Mouse (Mus musculus): ENCODE measurements around the gene Zfp954. TPM values are rescaled to one million over a fixed set of nuclear protein-coding genes. Genes with fewer than 3 reads are reported as not detected.
"Not testable (repeated sequence)": the region's sequence is repeated elsewhere in the genome, so short reads cannot be mapped to it uniquely, and the experiment has no call there.

Gene Zfp954
- 10.0 and 10.8 TPM in 2 replicates for polyA plus RNA-seq (2014; fragmentation: Nextera tagmentation; extraction: Ambion mirVana)

GRCm38 (mm10) chr7:7120921-7121601, at the start of gene Zfp954:
Gene Zfp954, minus strand, starts transcription at chr7:7121488.
- Histone ChIP-seq H3K36me3 (ENCODE audit: control insufficient read depth, insufficient read depth, low read length) (peaks cover 9% of the 10 kb centered on the region; the same call in 1 of the 2 replicates), H3K9ac (ENCODE audit: low read depth, low read length) (peak within 1 kb of the TSS; percentile 64), H3K4me1 (replicated peaks; ENCODE audit: control insufficient read depth, insufficient read depth, low read length) (no peaks in the 10 kb centered on the region; the same call in 1 of the 2 replicates), H3K9me3 (ENCODE audit: control insufficient read depth, low read length) (no peaks in the 10 kb centered on the region), H3K4me2 (peak within 1 kb of the TSS; percentile 65), H3K27me3 (replicated peaks; ENCODE audit: control insufficient read depth, insufficient read depth, low read length) (no peaks in the 10 kb centered on the region), H3K27ac (ENCODE audit: low read depth, low read length) (no peak within 1 kb of the TSS), H3K4me3 (ENCODE audit: low read depth, low read length) (peak within 1 kb of the TSS; percentile 66)
- under 1% methylated on average over 30 of the region's 30 CpGs for WGBS
- ATAC-seq (replicated peaks; ENCODE audit: low FRiP score) (peak; percentile 93), DNase-seq (ENCODE audit: low spot score) (peak; percentile 71)

GRCm38 (mm10) chr7:7145991-7146608, 24.8 kb upstream of the Zfp954 start:
- Histone ChIP-seq H3K4me2 (no peak overlapping the region), H3K36me3 (ENCODE audit: control insufficient read depth, insufficient read depth, low read length) (no peaks in the 10 kb centered on the region), H3K4me1 (replicated peaks; ENCODE audit: control insufficient read depth, insufficient read depth, low read length) (no peaks in the 10 kb centered on the region), H3K4me3 (ENCODE audit: low read depth, low read length) (no peak overlapping the region), H3K9me3 (ENCODE audit: control insufficient read depth, low read length) (no peaks in the 10 kb centered on the region), H3K27me3 (replicated peaks; ENCODE audit: control insufficient read depth, insufficient read depth, low read length) (no peaks in the 10 kb centered on the region), H3K27ac (ENCODE audit: low read depth, low read length) (no peak overlapping the region), H3K9ac (ENCODE audit: low read depth, low read length) (no peak overlapping the region)
- 85% methylated on average over 15 of the region's 15 CpGs for WGBS
- ATAC-seq (replicated peaks; ENCODE audit: low FRiP score) (no peak), DNase-seq (ENCODE audit: low spot score) (no peak)

DNA sequence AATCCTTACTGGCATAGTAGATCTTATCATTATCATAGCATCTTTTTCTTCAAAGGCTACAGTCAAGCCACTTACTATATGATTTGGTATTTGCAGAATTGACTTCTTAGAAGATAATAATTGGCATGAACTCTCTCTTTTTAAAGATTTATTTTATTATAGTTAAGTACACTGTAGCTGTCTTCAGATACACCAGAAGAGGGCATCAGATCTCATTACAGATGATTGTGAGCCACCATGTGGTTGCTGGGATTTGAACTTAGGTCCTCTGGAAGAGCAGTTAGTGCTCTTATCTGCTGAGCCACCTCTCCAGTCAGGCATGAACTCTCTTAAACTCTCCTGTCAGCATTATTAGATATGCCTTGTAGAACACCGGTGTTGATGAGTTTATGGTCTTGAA, 22.9 kb upstream of the Zfp954 start:
- 91% methylated on average over 1 of the region's 1 CpGs for WGBS
- ATAC-seq (replicated peaks; ENCODE audit: low FRiP score) = no peak
- Histone ChIP-seq H3K27ac (ENCODE audit: low read depth, low read length) (no peak overlapping the region), H3K9me3 (ENCODE audit: control insufficient read depth, low read length) (no peaks in the 10 kb centered on the region), H3K36me3 (ENCODE audit: control insufficient read depth, insufficient read depth, low read length) (no peaks in the 10 kb centered on the region), H3K27me3 (replicated peaks; ENCODE audit: control insufficient read depth, insufficient read depth, low read length) (no peaks in the 10 kb centered on the region), H3K4me3 (ENCODE audit: low read depth, low read length) (no peak overlapping the region), H3K4me1 (replicated peaks; ENCODE audit: control insufficient read depth, insufficient read depth, low read length) (no peaks in the 10 kb centered on the region), H3K9ac (ENCODE audit: low read depth, low read length) (no peak overlapping the region), H3K4me2 (no peak overlapping the region)
- DNase-seq (ENCODE audit: low spot score) = no peak

DNA sequence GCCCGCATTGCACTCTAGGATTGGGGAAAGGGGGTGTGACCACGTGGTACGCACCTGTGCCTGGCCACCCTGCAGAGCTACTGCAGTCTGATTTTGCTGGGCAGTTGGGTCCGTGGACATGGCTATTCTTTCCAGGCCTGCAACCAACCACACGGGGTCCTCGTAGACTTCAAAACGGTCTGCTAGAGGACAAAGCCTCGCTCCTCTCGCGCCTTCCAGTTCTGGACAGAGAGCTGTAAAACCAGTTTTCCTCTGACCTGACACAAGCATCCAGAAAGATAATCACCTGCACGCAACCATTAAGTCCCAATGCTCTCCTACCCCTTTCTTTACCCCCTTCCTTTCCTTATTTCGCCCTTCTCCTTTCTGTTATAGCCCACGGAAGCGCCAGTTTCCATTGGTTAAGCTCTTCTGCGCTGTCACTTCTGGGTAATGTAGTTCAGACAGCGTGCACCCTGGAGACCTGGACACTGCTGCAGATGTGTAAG, 15.1 kb upstream of the Zfp954 start, which contains the start of gene Zfp773:
TSS of gene Zfp773 (minus strand) at position 377 of the 488 bp plus-strand sequence.
- WGBS = 8% methylated on average over 16 of the region's 16 CpGs
- H3K9ac ChIP-seq (ENCODE audit: low read depth, low read length) = peak within 1 kb of the TSS; percentile 51
- ATAC-seq (replicated peaks; ENCODE audit: low FRiP score) = peak; percentile 91

GRCm38 (mm10) chr7:7132751-7133150, 11.5 kb upstream of the Zfp954 start:
- WGBS = 70% methylated on average over 8 of the region's 8 CpGs

More for the DNA sequence above, 15.1 kb upstream of the Zfp954 start, which contains the start of gene Zfp773:
- Histone ChIP-seq H3K27me3 (replicated peaks; ENCODE audit: control insufficient read depth, insufficient read depth, low read length) (no peaks in the 10 kb centered on the region), H3K4me3 (ENCODE audit: low read depth, low read length) (peak within 1 kb of the TSS; percentile 52), H3K4me1 (replicated peaks; ENCODE audit: control insufficient read depth, insufficient read depth, low read length) (0 out of 2 replicates have a peak, but pooled peaks cover 3% of the 10 kb centered on the region), H3K9me3 (ENCODE audit: control insufficient read depth, low read length) (no peaks in the 10 kb centered on the region), H3K36me3 (ENCODE audit: control insufficient read depth, insufficient read depth, low read length) (no peaks in the 10 kb centered on the region), H3K27ac (ENCODE audit: low read depth, low read length) (no peak within 1 kb of the TSS), H3K4me2 (peak within 1 kb of the TSS; percentile 59)
- peak; percentile 67 for DNase-seq (ENCODE audit: low spot score)

GRCm38 (mm10) chr7:7130491-7131124, 9.3 kb upstream of the Zfp954 start:
- H3K36me3 ChIP-seq (ENCODE audit: control insufficient read depth, insufficient read depth, low read length); DNase-seq (ENCODE audit: low spot score); H3K27me3 ChIP-seq (replicated peaks; ENCODE audit: control insufficient read depth, insufficient read depth, low read length); H3K27ac ChIP-seq (ENCODE audit: low read depth, low read length); H3K4me1 ChIP-seq (replicated peaks; ENCODE audit: control insufficient read depth, insufficient read depth, low read length); H3K9ac ChIP-seq (ENCODE audit: low read depth, low read length); H3K4me2 ChIP-seq; H3K4me3 ChIP-seq (ENCODE audit: low read depth, low read length); ATAC-seq (replicated peaks; ENCODE audit: low FRiP score); H3K9me3 ChIP-seq (ENCODE audit: control insufficient read depth, low read length): not testable (repeated sequence)
- WGBS = 86% methylated on average over 14 of the region's 15 CpGs

More at GRCm38 (mm10) chr7:7132751-7133150, 11.5 kb upstream of the Zfp954 start:
- ATAC-seq (replicated peaks; ENCODE audit: low FRiP score) (no peak), DNase-seq (ENCODE audit: low spot score) (no peak)
- Histone ChIP-seq H3K9me3 (ENCODE audit: control insufficient read depth, low read length) (no peaks in the 10 kb centered on the region), H3K9ac (ENCODE audit: low read depth, low read length) (no peak overlapping the region), H3K4me1 (replicated peaks; ENCODE audit: control insufficient read depth, insufficient read depth, low read length) (0 out of 2 replicates have a peak, but pooled peaks cover 3% of the 10 kb centered on the region), H3K27me3 (replicated peaks; ENCODE audit: control insufficient read depth, insufficient read depth, low read length) (no peaks in the 10 kb centered on the region), H3K27ac (ENCODE audit: low read depth, low read length) (no peak overlapping the region), H3K4me3 (ENCODE audit: low read depth, low read length) (no peak overlapping the region), H3K36me3 (ENCODE audit: control insufficient read depth, insufficient read depth, low read length) (no peaks in the 10 kb centered on the region), H3K4me2 (no peak overlapping the region)

DNA sequence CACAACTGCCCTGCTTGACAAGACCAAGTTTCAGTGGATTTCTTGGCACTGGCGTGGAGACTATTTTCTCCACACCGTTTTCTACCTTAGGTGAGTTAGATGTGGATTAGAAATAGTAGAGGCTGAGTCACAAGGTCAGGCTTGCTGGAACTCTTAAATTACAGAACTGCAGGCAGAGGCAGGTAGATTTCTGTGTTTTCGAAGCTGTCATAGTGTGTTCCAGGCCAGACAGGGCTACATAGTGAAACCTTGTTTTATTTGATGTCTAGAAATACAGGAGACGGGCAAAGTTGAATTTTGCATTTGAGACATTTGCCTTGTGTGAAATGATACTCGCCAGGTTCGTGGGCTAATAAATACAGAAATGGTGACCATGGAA, 303 bp upstream of the Zfp954 start:
- Histone ChIP-seq H3K27ac (ENCODE audit: low read depth, low read length) (no peak overlapping the region), H3K4me3 (ENCODE audit: low read depth, low read length) (peak overlapping the region; percentile 66), H3K36me3 (ENCODE audit: control insufficient read depth, insufficient read depth, low read length) (peaks cover 7% of the 10 kb centered on the region; the same call in 1 of the 2 replicates), H3K9ac (ENCODE audit: low read depth, low read length) (no peak overlapping the region; the same call in 1 of the 2 replicates), H3K27me3 (replicated peaks; ENCODE audit: control insufficient read depth, insufficient read depth, low read length) (no peaks in the 10 kb centered on the region), H3K9me3 (ENCODE audit: control insufficient read depth, low read length) (no peaks in the 10 kb centered on the region), H3K4me1 (replicated peaks; ENCODE audit: control insufficient read depth, insufficient read depth, low read length) (no peaks in the 10 kb centered on the region; the same call in 1 of the 2 replicates), H3K4me2 (peak overlapping the region; percentile 65)
- DNase-seq (ENCODE audit: low spot score) = no peak
- ATAC-seq (replicated peaks; ENCODE audit: low FRiP score) = peak; percentile 12; the same call in 1 of the 2 replicates
- 47% methylated on average over 6 of the region's 6 CpGs for WGBS

GRCm38 (mm10) chr7:7118441-7118840, 2.8 kb downstream of the Zfp954 start:
- Histone ChIP-seq H3K4me2 (no peak overlapping the region), H3K9ac (ENCODE audit: low read depth, low read length) (no peak overlapping the region), H3K4me3 (ENCODE audit: low read depth, low read length) (no peak overlapping the region), H3K27ac (ENCODE audit: low read depth, low read length) (no peak overlapping the region), H3K36me3 (ENCODE audit: control insufficient read depth, insufficient read depth, low read length) (peaks cover 21% of the 10 kb centered on the region), H3K4me1 (replicated peaks; ENCODE audit: control insufficient read depth, insufficient read depth, low read length) (no peaks in the 10 kb centered on the region; the same call in 1 of the 2 replicates), H3K27me3 (replicated peaks; ENCODE audit: control insufficient read depth, insufficient read depth, low read length) (no peaks in the 10 kb centered on the region), H3K9me3 (ENCODE audit: control insufficient read depth, low read length) (no peaks in the 10 kb centered on the region)
- WGBS = 90% methylated on average over 2 of the region's 2 CpGs
- no peak for ATAC-seq (replicated peaks; ENCODE audit: low FRiP score)
- DNase-seq (ENCODE audit: low spot score) = no peak

Data from liver, embryonic 11.5 days (tissue).